Mouse (Mus musculus) common myeloid progenitor, adult 5-6 weeks (primary cell): ENCODE data around the gene Epb41l1. TPM values are rescaled to one million over a fixed set of nuclear protein-coding genes. Genes with fewer than 3 reads are reported as not detected.

Experiments used
- ATAC-seq: replicated peaks from 2 replicates; pipeline ENCODE4 v1.8.0; 2016; ENCODE audit warnings: low read depth, mild to moderate bottlenecking, moderate TSS enrichment, inconsistent platforms; ENCODE audit not compliant: poor library complexity, severe bottlenecking
- total RNA-seq: library from RNA; stranded (forward); fragments of 200-1000, 187-1606 nt; gene quantifications from 2 replicates; pipeline ENCODE4 v1.2.3, GENCODE M21; 2017

The Epb41l1 gene
- total RNA-seq, 1 experiment from 2014 or later = 1.3 TPM

GRCm38 (mm10) chr2:156580507-156580906 is 159.8 kb downstream of the Epb41l1 start:
- no peak for ATAC-seq

GRCm38 (mm10) chr2:156581244-156581643 is 160.5 kb downstream of the Epb41l1 start:
- no peak for ATAC-seq

GRCm38 (mm10) chr2:156582887-156583286 is 162.2 kb downstream of the Epb41l1 start:
- ATAC-seq = no peak

- ATAC-seq = no peak
Observed at GRCm38 (mm10) chr2:156584154-156584796, 163.6 kb downstream of the Epb41l1 start.

GRCm38 (mm10) chr2:156584797-156585471 is 164.2 kb downstream of the Epb41l1 start:
- no peak for ATAC-seq

- no peak for ATAC-seq
Observed at GRCm38 (mm10) chr2:156589481-156589880, 168.8 kb downstream of the Epb41l1 start.

Other genes with a start within 250 kb of the Epb41l1 start
- 689 and 779 TPM in 2 replicates for gene Rbm39, start 240.7 kb upstream of the Epb41l1 start, total RNA-seq
- gene Phf20, start 224.4 kb upstream of the Epb41l1 start, total RNA-seq = 75.0 and 79.0 TPM in 2 replicates
- gene Cnbd2, start 108.6 kb upstream of the Epb41l1 start, total RNA-seq = 5.8 and 6.7 TPM in 2 replicates
- gene Scand1, start 108.2 kb upstream of the Epb41l1 start, total RNA-seq = 4.9 and 12.3 TPM in 2 replicates
- gene Aar2, start 126.7 kb downstream of the Epb41l1 start, total RNA-seq = 10.6 and 24.3 TPM in 2 replicates
- gene Dlgap4, start 192.8 kb downstream of the Epb41l1 start, total RNA-seq = 5.4 and 11.6 TPM in 2 replicates